Mouse (Mus musculus) naive thymus-derived CD4-positive, alpha-beta T cell, adult 2 months (primary cell): ENCODE data around the gene Cela2a.
A peak's percentile ranks its signal among the peaks of the same experiment; 100 is the strongest.

ENCODE experiments used
- DNase-seq: peaks from one replicate; pipeline ENCODE4 v3.0.0-alpha.2; 2011; ENCODE audit warnings: low read depth

The Cela2a gene

DNA sequence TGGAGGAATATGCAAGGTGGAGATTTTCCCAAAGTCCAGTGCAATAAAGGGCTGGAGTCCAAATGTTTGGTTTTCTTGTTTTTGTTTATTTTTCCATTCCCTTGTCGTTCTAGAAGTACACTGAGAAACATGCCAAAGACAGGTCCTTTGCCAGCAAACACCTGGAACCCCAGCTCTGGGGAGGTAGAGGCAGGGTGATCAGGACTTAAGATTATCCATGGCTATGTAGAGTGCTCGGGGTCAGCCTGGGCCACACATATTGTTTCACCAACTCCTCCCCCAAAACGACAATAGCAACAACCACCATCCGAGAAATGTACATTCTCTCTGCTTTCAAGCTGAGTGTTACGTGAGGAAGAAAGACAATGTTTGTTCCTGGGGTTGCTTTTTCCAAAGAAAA is at the start of gene Cela2a:
Cela2a (minus strand) TSS at position 101 of the 400 bp plus-strand sequence.
- no peak for DNase-seq

- no peak for DNase-seq
Observed at GRCm38 (mm10) chr4:141875481-141876108, 49.6 kb upstream of the Cela2a start.

GRCm38 (mm10) chr4:141874601-141875460 is 48.9 kb upstream of the Cela2a start, which contains the start of gene Efhd2:
Gene Efhd2 (minus strand): TSS chr4:141874920.
- DNase-seq: peak; percentile 76

DNA sequence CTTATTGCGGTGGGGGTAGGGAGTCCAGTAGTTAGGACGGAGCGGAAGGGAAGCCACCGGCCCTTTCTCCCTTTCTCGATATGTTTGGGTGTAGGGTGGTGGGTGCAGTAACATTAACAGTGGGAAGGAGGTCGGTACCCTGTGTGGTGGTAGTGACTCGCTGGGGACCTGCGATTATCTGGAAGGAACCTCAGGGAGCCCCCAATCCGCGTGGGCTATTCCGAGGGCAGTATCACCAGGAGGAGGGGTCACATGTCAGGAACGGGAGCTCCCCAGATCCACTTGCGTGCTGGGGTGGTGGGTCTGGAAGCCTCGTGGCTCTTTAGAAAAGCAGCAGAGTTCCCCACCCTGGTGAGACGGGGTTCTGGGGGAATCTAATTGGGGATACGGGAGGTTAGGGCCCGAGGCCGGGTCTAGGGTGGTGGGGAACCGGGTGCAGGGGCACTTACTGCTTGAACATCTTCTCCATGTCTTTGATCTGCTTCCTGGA is 48.2 kb upstream of the Cela2a start:
- DNase-seq: peak; percentile 26

DNA sequence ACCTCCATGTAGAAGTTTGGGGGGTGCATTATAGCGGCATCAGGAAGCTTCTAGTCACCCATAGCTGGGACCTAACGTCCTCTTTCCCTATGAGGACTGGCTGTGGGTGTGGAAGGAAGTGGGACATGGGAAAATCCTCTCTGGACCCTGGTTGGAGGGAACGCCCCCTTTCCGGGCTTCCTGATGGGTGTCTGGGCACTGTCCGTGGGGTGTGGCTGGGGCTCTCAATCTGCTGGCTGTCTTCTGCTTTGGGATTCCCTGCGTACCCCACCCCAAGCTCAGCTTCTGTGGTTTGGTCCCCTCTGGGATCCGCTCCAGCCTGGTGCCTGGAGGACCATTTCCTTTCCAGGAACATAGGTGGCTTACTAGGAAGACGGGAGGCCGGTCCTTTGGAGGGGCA is 47.0 kb upstream of the Cela2a start:
- no peak for DNase-seq

DNA sequence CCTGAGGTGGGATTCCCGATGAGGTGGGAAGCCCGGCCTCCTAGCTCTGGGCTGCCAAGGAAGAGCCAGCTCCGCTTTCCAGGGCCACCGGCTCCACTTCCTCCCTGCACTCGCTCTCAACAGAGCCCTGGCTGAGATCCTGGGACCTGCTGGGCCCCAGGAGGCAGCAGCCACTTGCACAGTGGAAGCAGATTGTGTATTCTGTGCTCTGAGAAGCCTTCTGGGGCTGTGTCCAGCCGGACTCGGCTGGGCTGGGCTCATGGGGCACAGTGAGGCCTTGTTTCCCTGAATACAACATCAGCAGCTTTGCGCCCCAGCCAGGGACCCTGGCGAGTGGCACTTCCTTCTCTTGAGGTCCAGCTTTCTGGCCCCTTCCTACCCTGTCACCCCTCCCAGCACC is 45.9 kb upstream of the Cela2a start:
- DNase-seq: no peak

DNA sequence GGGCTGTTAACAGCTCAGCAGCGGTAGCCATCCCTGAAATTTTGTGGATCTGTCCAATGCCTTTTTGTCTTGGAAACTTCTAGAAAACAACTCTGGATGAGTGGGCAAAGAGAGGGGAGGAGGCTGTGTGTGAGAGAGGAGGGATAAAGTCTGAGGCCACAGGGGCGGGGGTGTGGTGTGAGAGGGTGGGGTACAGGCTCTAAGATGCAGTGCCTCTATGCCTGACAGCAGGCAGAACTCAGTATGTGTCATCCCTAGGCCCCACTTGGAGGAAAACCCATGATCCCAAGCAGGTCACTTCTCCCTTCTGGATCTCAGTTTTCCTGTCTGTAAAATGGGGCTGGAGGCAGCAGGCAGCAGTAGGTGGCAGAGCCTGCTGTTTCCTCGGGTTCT is 45.4 kb upstream of the Cela2a start:
- no peak for DNase-seq

GRCm38 (mm10) chr4:141870666-141871332 is 44.8 kb upstream of the Cela2a start:
- no peak for DNase-seq

- no peak for DNase-seq
Observed at GRCm38 (mm10) chr4:141869436-141870215, 43.7 kb upstream of the Cela2a start.

GRCm38 (mm10) chr4:141868051-141868450 is 42.1 kb upstream of the Cela2a start:
- DNase-seq: no peak

- DNase-seq: no peak
Observed at GRCm38 (mm10) chr4:141867498-141867897, 41.5 kb upstream of the Cela2a start.

DNA sequence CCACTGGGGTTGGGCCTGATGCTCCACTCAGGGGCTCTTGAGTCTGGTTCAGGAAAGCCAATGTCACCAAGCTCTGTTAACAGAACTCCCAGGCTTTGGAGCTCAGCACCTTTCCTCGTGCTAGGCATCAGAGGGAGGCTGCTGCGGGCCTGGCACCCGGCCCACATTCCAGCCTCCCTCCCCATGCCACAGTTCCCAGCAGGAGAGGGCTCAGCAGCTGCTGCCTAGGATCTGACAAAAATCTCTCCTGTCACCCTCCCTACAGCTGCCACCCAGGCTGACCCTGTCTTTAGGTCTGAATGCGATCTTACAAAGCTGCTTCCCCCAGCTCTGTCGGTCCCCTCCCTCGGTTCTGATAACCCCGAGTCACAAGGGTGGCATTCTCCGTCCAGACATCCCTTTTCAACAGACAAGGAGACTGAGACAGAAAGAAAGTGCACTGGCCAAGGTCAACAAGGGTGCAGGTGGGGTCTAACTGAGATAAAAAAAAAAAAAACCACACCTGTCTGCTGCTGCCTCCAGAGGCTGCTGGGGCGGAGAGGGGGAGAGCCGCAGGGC is 41.1 kb upstream of the Cela2a start:
- DNase-seq: no peak

DNA sequence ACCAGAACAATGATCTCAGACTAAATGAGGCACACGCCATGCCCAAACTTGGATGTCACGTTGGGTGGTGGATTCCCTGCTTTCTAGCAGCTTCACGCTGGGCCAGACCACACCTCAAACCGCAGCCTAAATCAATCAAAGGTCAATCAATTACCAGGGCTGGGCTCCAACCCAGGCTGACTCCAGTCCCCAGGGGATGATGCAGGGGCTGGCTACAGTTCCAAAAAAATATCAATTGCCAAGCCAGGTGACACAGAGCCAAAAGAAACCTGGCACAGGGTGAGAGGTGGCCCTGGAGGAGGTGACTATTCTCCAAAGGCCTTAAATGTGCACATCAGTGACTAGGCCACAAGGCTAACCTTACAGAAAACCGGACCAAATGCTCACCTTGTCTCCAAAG is 39.6 kb upstream of the Cela2a start:
- no peak for DNase-seq

- DNase-seq: no peak
Observed at GRCm38 (mm10) chr4:141865006-141865405, 39.0 kb upstream of the Cela2a start.

GRCm38 (mm10) chr4:141864506-141864905 is 38.5 kb upstream of the Cela2a start:
- DNase-seq: no peak

DNA sequence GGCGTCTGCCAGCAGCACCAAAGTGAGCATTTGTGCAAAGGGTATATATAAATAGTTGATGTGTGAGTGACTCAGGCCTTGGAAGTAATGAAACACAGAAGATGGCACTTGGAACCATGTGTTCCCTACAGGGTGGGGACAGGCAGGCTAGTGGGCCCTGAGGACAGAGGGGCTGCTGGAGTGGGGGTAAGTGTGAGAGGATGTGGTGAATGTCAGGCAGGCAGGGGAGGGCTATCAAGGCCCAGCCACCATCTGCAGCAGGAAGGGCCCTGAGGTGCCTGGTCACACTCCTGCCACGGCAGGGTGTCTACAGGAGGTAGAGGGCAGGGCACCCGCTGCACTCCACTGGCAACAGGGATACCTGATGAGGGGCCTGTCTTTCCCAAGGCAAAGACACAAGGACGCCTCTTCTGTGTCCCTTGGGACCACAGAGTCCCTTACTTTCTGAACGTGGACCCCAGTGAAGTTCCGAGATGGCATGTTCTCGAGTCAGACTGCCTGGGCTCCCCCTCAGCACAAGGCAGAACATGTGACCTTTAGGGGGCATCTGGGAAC is 37.8 kb upstream of the Cela2a start:
- DNase-seq: no peak

- no peak for DNase-seq
Observed at GRCm38 (mm10) chr4:141862867-141863266, 36.9 kb upstream of the Cela2a start.

- DNase-seq: no peak
Observed at GRCm38 (mm10) chr4:141861591-141862295, 35.8 kb upstream of the Cela2a start.

GRCm38 (mm10) chr4:141860246-141860841 is 34.4 kb upstream of the Cela2a start:
- DNase-seq: no peak

- no peak for DNase-seq
Observed at GRCm38 (mm10) chr4:141859351-141859750, 33.4 kb upstream of the Cela2a start.
